Mouse (Mus musculus): ENCODE data around the gene Piwil1. TPM values are rescaled to one million over a fixed set of nuclear protein-coding genes. Genes with fewer than 3 reads are reported as not detected.
"Not testable (repeated sequence)": the region's sequence is repeated elsewhere in the genome, so short reads cannot be mapped to it uniquely, and the experiment has no call there.

Piwil1 gene
- polyA plus RNA-seq, 1 experiment from 2014 or later, result not detected

- H3K4me3 ChIP-seq, result no peak overlapping the region
- no peak for ATAC-seq (ENCODE audit: insufficient number of reproducible peaks, low FRiP score, low TSS enrichment, low read depth)
- no peaks in the 10 kb centered on the region for H3K9me3 ChIP-seq
- H3K27me3 ChIP-seq, result no peaks in the 10 kb centered on the region
- H3K36me3 ChIP-seq, result no peaks in the 10 kb centered on the region
- H3K4me1 ChIP-seq, result 0 out of 2 replicates have a peak, but pooled peaks cover 3% of the 10 kb centered on the region
- no peak overlapping the region for H3K4me2 ChIP-seq
- 78% methylated on average over 16 of the region's 16 CpGs for WGBS
- no peak overlapping the region for H3K27ac ChIP-seq
- H3K9ac ChIP-seq, result no peak overlapping the region
Observed at GRCm38 (mm10) chr5:128715171-128715570, 12.8 kb downstream of the Piwil1 start.

- H3K9ac ChIP-seq; ATAC-seq (ENCODE audit: insufficient number of reproducible peaks, low FRiP score, low TSS enrichment, low read depth); H3K4me3 ChIP-seq; H3K4me2 ChIP-seq; H3K4me1 ChIP-seq; H3K36me3 ChIP-seq; H3K27me3 ChIP-seq; H3K9me3 ChIP-seq; H3K27ac ChIP-seq: not testable (repeated sequence)
- 84% methylated on average over 11 of the region's 11 CpGs for WGBS
Observed at GRCm38 (mm10) chr5:128720461-128720860, 18.1 kb downstream of the Piwil1 start.

DNA sequence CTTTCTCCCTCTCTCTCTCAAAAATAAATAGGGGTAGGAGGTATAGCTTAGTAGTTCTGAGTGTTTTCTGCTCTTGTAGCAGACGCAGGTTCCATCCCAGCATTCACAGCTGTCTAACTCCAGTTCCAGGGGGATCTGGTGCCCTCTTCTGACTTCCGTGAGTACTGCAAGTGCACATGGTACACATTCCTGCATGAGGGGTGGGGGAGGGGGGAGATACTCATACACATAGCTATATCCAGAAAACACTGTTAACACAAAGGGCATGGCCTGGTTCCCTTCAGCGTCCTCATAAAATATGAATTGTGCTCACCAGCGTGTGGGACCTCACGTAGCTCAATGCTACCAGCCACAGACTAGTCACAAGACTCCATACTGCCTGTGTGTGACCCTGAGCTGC, 27.0 kb downstream of the Piwil1 start:
- ATAC-seq (ENCODE audit: insufficient number of reproducible peaks, low FRiP score, low TSS enrichment, low read depth), result no peak
- H3K9me3 ChIP-seq, result no peaks in the 10 kb centered on the region
- 66% methylated on average over 5 of the region's 5 CpGs for WGBS
- H3K9ac ChIP-seq, result no peak overlapping the region
- no peak overlapping the region for H3K27ac ChIP-seq
- H3K36me3 ChIP-seq, result no peaks in the 10 kb centered on the region
- no peak overlapping the region for H3K4me2 ChIP-seq
- H3K27me3 ChIP-seq, result no peaks in the 10 kb centered on the region
- H3K4me3 ChIP-seq, result no peak overlapping the region
- H3K4me1 ChIP-seq, result no peaks in the 10 kb centered on the region

DNA sequence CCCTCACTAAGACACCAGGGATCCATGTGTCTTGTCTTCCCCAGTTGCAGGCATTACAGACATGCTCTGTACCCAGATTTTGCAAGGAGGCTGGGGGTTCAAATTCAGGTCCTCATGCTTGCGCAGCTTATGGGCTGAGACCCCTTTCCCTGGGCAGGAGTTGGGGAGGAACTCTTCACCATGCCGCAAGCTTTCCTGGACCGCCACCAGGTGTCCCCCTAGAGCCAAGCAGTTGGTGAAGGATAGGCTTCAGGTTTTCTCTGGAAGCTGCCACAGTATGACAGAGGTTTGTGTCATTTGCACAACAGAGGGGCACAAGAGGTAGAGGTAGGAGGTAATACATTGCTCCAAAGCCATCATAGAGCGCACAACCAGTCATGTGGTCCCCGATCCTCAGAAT, 28.3 kb downstream of the Piwil1 start:
- Histone ChIP-seq H3K9me3 (no peaks in the 10 kb centered on the region), H3K27ac (no peak overlapping the region), H3K4me2 (no peak overlapping the region), H3K36me3 (no peaks in the 10 kb centered on the region), H3K9ac (no peak overlapping the region), H3K27me3 (no peaks in the 10 kb centered on the region), H3K4me1 (no peaks in the 10 kb centered on the region), H3K4me3 (no peak overlapping the region)
- no peak for ATAC-seq (ENCODE audit: insufficient number of reproducible peaks, low FRiP score, low TSS enrichment, low read depth)
- WGBS, result 41% methylated on average over 5 of the region's 5 CpGs

- Histone ChIP-seq H3K27ac (no peak overlapping the region), H3K9ac (no peak overlapping the region), H3K27me3 (0 out of 2 replicates have a peak, but pooled peaks cover 5% of the 10 kb centered on the region), H3K36me3 (no peaks in the 10 kb centered on the region), H3K4me2 (no peak overlapping the region), H3K4me3 (no peak overlapping the region), H3K9me3 (no peaks in the 10 kb centered on the region), H3K4me1 (no peaks in the 10 kb centered on the region)
- 65% methylated on average over 11 of the region's 11 CpGs for WGBS
- no peak for ATAC-seq (ENCODE audit: insufficient number of reproducible peaks, low FRiP score, low TSS enrichment, low read depth)
Observed at GRCm38 (mm10) chr5:128732416-128733014, 30.2 kb downstream of the Piwil1 start.

- H3K27ac ChIP-seq, result no peak overlapping the region
- no peaks in the 10 kb centered on the region for H3K9me3 ChIP-seq
- no peak overlapping the region for H3K4me3 ChIP-seq
- H3K4me2 ChIP-seq, result no peak overlapping the region
- no peak overlapping the region for H3K9ac ChIP-seq
- no peaks in the 10 kb centered on the region for H3K4me1 ChIP-seq
- 2% methylated on average over 6 of the region's 6 CpGs for WGBS
- H3K27me3 ChIP-seq, result peaks cover 10% of the 10 kb centered on the region; the same call in 1 of the 2 replicates
- no peaks in the 10 kb centered on the region for H3K36me3 ChIP-seq
- no peak for ATAC-seq (ENCODE audit: insufficient number of reproducible peaks, low FRiP score, low TSS enrichment, low read depth)
Observed at GRCm38 (mm10) chr5:128733955-128734354, 31.6 kb downstream of the Piwil1 start.

DNA sequence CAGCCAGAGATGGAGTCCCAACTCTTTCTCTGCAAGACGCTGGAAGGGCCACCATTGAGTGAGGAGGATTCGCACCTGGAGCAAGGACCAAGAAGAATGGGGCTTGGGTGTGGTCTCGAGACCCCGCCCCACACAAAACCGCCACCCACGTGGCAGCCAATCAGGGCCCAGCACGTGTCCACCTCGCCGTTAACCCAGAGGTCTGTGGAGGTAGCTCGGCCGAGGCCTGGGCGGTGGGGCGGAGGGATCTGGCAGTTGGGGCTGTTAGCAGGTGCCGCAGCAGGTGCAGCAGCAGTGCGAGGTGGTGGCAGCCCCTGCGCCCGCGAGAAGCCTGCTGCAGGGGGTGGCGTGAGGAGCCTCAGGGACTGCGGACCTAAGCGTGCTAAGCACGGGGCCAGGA, 33.6 kb downstream of the Piwil1 start:
- 0 out of 2 replicates have a peak, but pooled peaks have one; percentile 10 for ATAC-seq (ENCODE audit: insufficient number of reproducible peaks, low FRiP score, low TSS enrichment, low read depth)

GRCm38 (mm10) chr5:128739168-128739837, 37.0 kb downstream of the Piwil1 start:
- no peak for ATAC-seq (ENCODE audit: insufficient number of reproducible peaks, low FRiP score, low TSS enrichment, low read depth)
- WGBS, result 35% methylated on average over 15 of the region's 17 CpGs
- no peaks in the 10 kb centered on the region for H3K4me1 ChIP-seq

More for the DNA sequence above, 33.6 kb downstream of the Piwil1 start:
- Histone ChIP-seq H3K4me1 (no peaks in the 10 kb centered on the region), H3K4me2 (no peak overlapping the region), H3K27ac (no peak overlapping the region), H3K36me3 (no peaks in the 10 kb centered on the region), H3K9me3 (no peaks in the 10 kb centered on the region), H3K27me3 (peaks cover 21% of the 10 kb centered on the region; the same call in 1 of the 2 replicates), H3K9ac (no peak overlapping the region), H3K4me3 (no peak overlapping the region)
- 74% methylated on average over 22 of the region's 22 CpGs for WGBS

DNA sequence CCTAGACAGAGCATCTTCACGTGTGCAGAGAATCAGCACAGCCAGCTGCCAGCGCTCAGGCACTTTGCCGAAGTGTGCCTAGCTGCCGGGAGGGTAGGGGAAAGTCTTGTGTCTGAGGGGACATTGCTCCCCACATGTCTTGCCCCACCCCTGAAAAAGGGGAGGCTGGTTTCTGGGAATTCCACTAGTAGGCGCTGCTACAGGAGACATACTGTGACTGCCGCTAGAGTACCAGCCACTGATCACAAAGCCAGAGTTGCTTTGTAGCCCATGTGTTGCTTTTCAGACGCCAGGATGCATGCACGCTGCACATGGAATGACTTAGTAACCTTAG, 37.5 kb downstream of the Piwil1 start:
- H3K27me3 ChIP-seq, result peaks cover 21% of the 10 kb centered on the region; the same call in 1 of the 2 replicates
- H3K4me3 ChIP-seq, result no peak overlapping the region
- no peak for ATAC-seq (ENCODE audit: insufficient number of reproducible peaks, low FRiP score, low TSS enrichment, low read depth)
- no peaks in the 10 kb centered on the region for H3K36me3 ChIP-seq
- H3K4me1 ChIP-seq, result no peaks in the 10 kb centered on the region
- H3K9me3 ChIP-seq, result no peaks in the 10 kb centered on the region
- H3K27ac ChIP-seq, result no peak overlapping the region
- no peak overlapping the region for H3K9ac ChIP-seq
- H3K4me2 ChIP-seq, result no peak overlapping the region
- 29% methylated on average over 8 of the region's 8 CpGs for WGBS

More at GRCm38 (mm10) chr5:128739168-128739837, 37.0 kb downstream of the Piwil1 start:
- no peaks in the 10 kb centered on the region for H3K36me3 ChIP-seq
- no peak overlapping the region for H3K27ac ChIP-seq
- H3K9ac ChIP-seq, result no peak overlapping the region
- peaks cover 21% of the 10 kb centered on the region; the same call in 1 of the 2 replicates for H3K27me3 ChIP-seq
- no peaks in the 10 kb centered on the region for H3K9me3 ChIP-seq
- no peak overlapping the region for H3K4me3 ChIP-seq
- H3K4me2 ChIP-seq, result no peak overlapping the region

DNA sequence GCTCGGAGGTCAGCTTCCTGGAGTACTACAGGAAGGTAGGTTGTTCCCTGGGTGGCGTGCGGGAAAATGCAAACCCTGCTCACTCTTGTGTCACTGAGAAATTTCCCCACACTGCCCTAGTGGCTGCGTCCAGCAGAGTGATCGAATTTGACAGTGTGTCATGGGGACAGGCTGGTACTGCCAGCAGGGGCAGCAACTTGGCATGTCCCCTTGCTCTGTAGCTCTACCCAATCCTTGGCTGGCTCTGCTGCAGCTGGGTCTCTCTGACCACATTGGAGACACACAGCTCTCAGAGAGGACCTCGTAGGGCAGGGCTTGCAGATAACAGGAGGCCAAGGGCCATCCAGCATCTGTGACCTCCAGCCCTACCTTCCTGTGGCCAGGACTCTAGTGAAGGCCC, 42.0 kb downstream of the Piwil1 start:
- H3K9me3 ChIP-seq, result no peaks in the 10 kb centered on the region
- no peak overlapping the region for H3K4me2 ChIP-seq
- 0 out of 2 replicates have a peak, but pooled peaks cover 8% of the 10 kb centered on the region for H3K27me3 ChIP-seq
- no peaks in the 10 kb centered on the region for H3K4me1 ChIP-seq
- H3K9ac ChIP-seq, result no peak overlapping the region
- H3K36me3 ChIP-seq, result no peaks in the 10 kb centered on the region
- ATAC-seq (ENCODE audit: insufficient number of reproducible peaks, low FRiP score, low TSS enrichment, low read depth), result no peak
- H3K4me3 ChIP-seq, result no peak overlapping the region
- no peak overlapping the region for H3K27ac ChIP-seq
- WGBS, result 82% methylated on average over 6 of the region's 6 CpGs

DNA sequence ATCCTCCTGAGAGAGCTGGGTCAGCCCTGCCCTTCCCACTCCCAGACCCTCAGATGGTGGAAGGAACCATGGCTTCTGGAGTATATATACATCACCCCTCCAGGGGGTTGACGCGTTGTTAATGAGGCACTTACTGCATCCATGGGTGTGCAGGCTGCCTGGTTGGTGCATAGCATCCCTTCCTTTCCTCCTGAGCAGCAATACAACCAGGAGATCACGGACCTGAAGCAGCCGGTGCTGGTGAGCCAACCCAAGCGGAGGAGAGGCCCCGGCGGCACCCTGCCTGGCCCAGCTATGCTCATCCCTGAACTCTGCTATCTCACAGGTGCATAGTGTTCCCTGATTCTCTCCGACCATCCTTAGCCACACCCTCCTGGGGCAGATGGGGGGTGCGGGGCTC, 42.9 kb downstream of the Piwil1 start:
- Histone ChIP-seq H3K4me3 (no peak overlapping the region), H3K9me3 (no peaks in the 10 kb centered on the region), H3K27me3 (0 out of 2 replicates have a peak, but pooled peaks cover under 1% of the 10 kb centered on the region), H3K4me1 (no peaks in the 10 kb centered on the region), H3K4me2 (no peak overlapping the region), H3K27ac (no peak overlapping the region), H3K36me3 (no peaks in the 10 kb centered on the region), H3K9ac (no peak overlapping the region)
- 81% methylated on average over 9 of the region's 9 CpGs for WGBS
- no peak for ATAC-seq (ENCODE audit: insufficient number of reproducible peaks, low FRiP score, low TSS enrichment, low read depth)

DNA sequence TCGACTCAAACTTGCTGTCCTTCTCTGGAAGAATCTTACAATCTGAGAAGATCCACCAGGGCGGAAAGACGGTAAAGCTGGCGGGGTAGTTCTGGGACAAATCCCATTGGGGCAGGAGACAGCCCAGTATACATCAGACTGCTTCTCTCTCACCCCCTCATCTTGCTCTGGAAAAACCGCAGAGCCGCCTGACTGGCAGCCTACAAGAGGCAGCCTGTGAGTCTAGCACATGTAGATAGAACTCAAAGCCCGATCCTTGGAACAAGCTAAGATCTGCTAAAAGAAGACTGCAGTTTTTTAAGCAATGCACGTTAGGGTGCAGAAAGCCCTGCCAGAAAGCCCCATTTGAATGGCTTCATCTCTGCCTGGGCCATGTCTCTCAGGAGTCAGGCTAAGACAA, 43.9 kb downstream of the Piwil1 start:
- Histone ChIP-seq H3K27me3 (no peaks in the 10 kb centered on the region), H3K27ac (no peak overlapping the region), H3K4me1 (no peaks in the 10 kb centered on the region), H3K9me3 (no peaks in the 10 kb centered on the region), H3K9ac (no peak overlapping the region), H3K36me3 (no peaks in the 10 kb centered on the region), H3K4me3 (no peak overlapping the region), H3K4me2 (no peak overlapping the region)
- no peak for ATAC-seq (ENCODE audit: insufficient number of reproducible peaks, low FRiP score, low TSS enrichment, low read depth)
- WGBS, result 79% methylated on average over 8 of the region's 8 CpGs

All from limb, embryonic 15.5 days (tissue).